Mouse (Mus musculus) liver, postnatal 0 days (tissue): ENCODE measurements around the gene Olfr527. TPM values are rescaled to one million over a fixed set of nuclear protein-coding genes. Genes with fewer than 3 reads are reported as not detected.

Experiments
- ATAC-seq: fragments of 200-750 bp; cut with Nextera tagmentation; 2 replicates; pipeline ENCODE4 v1.8.0; 2017; ENCODE audit warnings: mild to moderate bottlenecking, moderate library complexity
- DNase-seq: peaks from one replicate; pipeline ENCODE4 v3.0.0-alpha.2; 2016
- H3K27ac ChIP-seq: fragments of 300-500 bp; sonication (generic); 2 replicates; pipeline ENCODE4 v1.5.1; 2014; ENCODE audit warnings: antibody characterized with exemption, moderate library complexity, mild to moderate bottlenecking, low read depth
- H3K27me3 ChIP-seq: fragments of 300-500 bp; sonication (generic); 2 replicates; pipeline ENCODE4 v1.6.1; 2014; ENCODE audit warnings: low read length, control low read depth, mixed read lengths; ENCODE audit not compliant: insufficient read depth
- H3K36me3 ChIP-seq: fragments of 300-500 bp; sonication (generic); replicated peaks from 2 replicates; pipeline ENCODE4 v1.6.1; 2014; ENCODE audit warnings: mild to moderate bottlenecking, control low read depth, low read length, moderate library complexity, mixed read lengths; ENCODE audit not compliant: insufficient read depth
- H3K4me1 ChIP-seq: fragments of 300-500 bp; sonication (generic); 2 replicates; pipeline ENCODE4 v1.6.1; 2014; ENCODE audit warnings: antibody characterized with exemption, mild to moderate bottlenecking, control low read depth; ENCODE audit not compliant: insufficient read depth
- H3K4me2 ChIP-seq: fragments of 300-500 bp; sonication (generic); 2 replicates; pipeline ENCODE4 v1.6.1; 2014; ENCODE audit warnings: low read depth, mild to moderate bottlenecking, low read length, moderate library complexity, mixed read lengths
- H3K4me3 ChIP-seq: fragments of 300-500 bp; sonication (generic); 2 replicates; pipeline ENCODE4 v1.5.1; 2014; ENCODE audit warnings: low read depth, low read length
- H3K9ac ChIP-seq: fragments of 300-500 bp; sonication (generic); replicated peaks from 2 replicates; pipeline ENCODE4 v1.6.1; 2014; ENCODE audit warnings: mild to moderate bottlenecking, moderate library complexity
- H3K9me3 ChIP-seq: fragments of 300-500 bp; sonication (generic); 2 replicates; pipeline ENCODE4 v1.6.1; 2016; ENCODE audit warnings: mild to moderate bottlenecking, control low read depth, low read length, mixed read lengths
- CTCF ChIP-seq: sonication (generic); IDR thresholded peaks from 2 replicates; pipeline ENCODE4 v1.5.1; 2016; ENCODE audit warnings: antibody characterized with exemption, low read depth
- EP300 ChIP-seq: IDR thresholded peaks from 2 replicates; pipeline ENCODE4 v1.6.1; 2016; ENCODE audit warnings: antibody characterized with exemption, low read depth, mild to moderate bottlenecking
- WGBS: fragments of 180-500 bp; shearing (Covaris S2); extraction: QIAGEN DNeasy Blood & Tissue Kit; methylation state at CpG from one replicate; pipeline ENCODE4 v1.1.7; 2014; ENCODE audit not compliant: insufficient replicate concordance; 5-methylcytosine and 5-hydroxymethylcytosine counted together
- polyA plus RNA-seq: library from polyadenylated mRNA; unstranded; fragments of >200 nt; fragmentation: Nextera tagmentation; extraction: Ambion mirVana; gene quantifications from 2 replicates; pipeline ENCODE4 v1.2.1, GENCODE M21; 2015

The Olfr527 gene
- not detected in 2 replicates for polyA plus RNA-seq

- Histone ChIP-seq H3K27ac (no peak within 1 kb of the TSS), H3K4me1 (no peaks in the 10 kb centered on the region), H3K36me3 (no peaks in the 10 kb centered on the region), H3K4me3 (no peak within 1 kb of the TSS), H3K9me3 (no peaks in the 10 kb centered on the region), H3K27me3 (no peaks in the 10 kb centered on the region), H3K9ac (no peak within 1 kb of the TSS), H3K4me2 (no peak within 1 kb of the TSS)
- ATAC-seq (no peak), DNase-seq (no peak)
- TF ChIP-seq CTCF (no peak), EP300 (no peak)
- 86% methylated on average over 2 of the region's 2 CpGs for WGBS
Measured at GRCm38 (mm10) chr7:140333717-140334116, at the start of gene Olfr527. TSS of gene Olfr527 (plus strand) at chr7:140334017.

GRCm38 (mm10) chr7:140295746-140296145 lies 38.1 kb upstream of the Olfr527 start:
- 90% methylated on average over 9 of the region's 9 CpGs for WGBS
- Histone ChIP-seq H3K4me3 (no peak overlapping the region), H3K9ac (no peak overlapping the region), H3K27ac (no peak overlapping the region), H3K27me3 (no peaks in the 10 kb centered on the region), H3K4me2 (no peak overlapping the region), H3K36me3 (no peaks in the 10 kb centered on the region), H3K9me3 (no peaks in the 10 kb centered on the region), H3K4me1 (no peaks in the 10 kb centered on the region)
- ATAC-seq (no peak), DNase-seq (no peak)
- TF ChIP-seq CTCF (no peak), EP300 (no peak)

- ATAC-seq: no peak
- Histone ChIP-seq H3K9ac (no peak overlapping the region), H3K27me3 (no peaks in the 10 kb centered on the region), H3K4me2 (no peak overlapping the region), H3K4me3 (no peak overlapping the region), H3K27ac (no peak overlapping the region), H3K36me3 (no peaks in the 10 kb centered on the region), H3K4me1 (no peaks in the 10 kb centered on the region), H3K9me3 (no peaks in the 10 kb centered on the region)
- TF ChIP-seq EP300 (no peak), CTCF (no peak)
- 66% methylated on average over 6 of the region's 6 CpGs for WGBS
- DNase-seq: no peak
Measured at GRCm38 (mm10) chr7:140296876-140297275, 36.9 kb upstream of the Olfr527 start.

GRCm38 (mm10) chr7:140299416-140299815 lies 34.4 kb upstream of the Olfr527 start:
- H3K36me3 ChIP-seq: no peaks in the 10 kb centered on the region
- no peaks in the 10 kb centered on the region for H3K27me3 ChIP-seq
- 77% methylated on average over 3 of the region's 3 CpGs for WGBS
- H3K4me2 ChIP-seq: no peak overlapping the region
- no peak for ATAC-seq
- H3K4me3 ChIP-seq: no peak overlapping the region
- H3K9me3 ChIP-seq: no peaks in the 10 kb centered on the region
- no peak overlapping the region for H3K27ac ChIP-seq
- TF ChIP-seq EP300 (no peak), CTCF (no peak)
- H3K9ac ChIP-seq: no peak overlapping the region
- DNase-seq: no peak
- H3K4me1 ChIP-seq: no peaks in the 10 kb centered on the region

- no peak overlapping the region for H3K27ac ChIP-seq
- no peak overlapping the region for H3K4me3 ChIP-seq
- H3K4me2 ChIP-seq: no peak overlapping the region
- no peaks in the 10 kb centered on the region for H3K36me3 ChIP-seq
- 82% methylated on average over 3 of the region's 3 CpGs for WGBS
- no peaks in the 10 kb centered on the region for H3K9me3 ChIP-seq
- no peak overlapping the region for H3K9ac ChIP-seq
- H3K27me3 ChIP-seq: no peaks in the 10 kb centered on the region
- TF ChIP-seq EP300: no peak
- no peak for TF ChIP-seq CTCF
- ATAC-seq (no peak), DNase-seq (no peak)
- H3K4me1 ChIP-seq: no peaks in the 10 kb centered on the region
Measured at GRCm38 (mm10) chr7:140319861-140320385, 13.9 kb upstream of the Olfr527 start.

GRCm38 (mm10) chr7:140320558-140320957 lies 13.3 kb upstream of the Olfr527 start, which contains the start of gene Olfr525:
TSS of gene Olfr525 (plus strand) at chr7:140320858.
- 38% methylated on average over 1 of the region's 1 CpGs for WGBS
- no peaks in the 10 kb centered on the region for H3K4me1 ChIP-seq
- H3K4me2 ChIP-seq: no peak within 1 kb of the TSS
- no peak within 1 kb of the TSS for H3K9ac ChIP-seq
- no peaks in the 10 kb centered on the region for H3K9me3 ChIP-seq
- DNase-seq (no peak), ATAC-seq (no peak)
- H3K36me3 ChIP-seq: no peaks in the 10 kb centered on the region
- H3K27me3 ChIP-seq: no peaks in the 10 kb centered on the region
- no peak within 1 kb of the TSS for H3K4me3 ChIP-seq
- no peak within 1 kb of the TSS for H3K27ac ChIP-seq
- TF ChIP-seq CTCF (no peak), EP300 (no peak)

- no peak for DNase-seq
- no peaks in the 10 kb centered on the region for H3K27me3 ChIP-seq
Measured at GRCm38 (mm10) chr7:140321135-140321534, 12.7 kb upstream of the Olfr527 start.

More at GRCm38 (mm10) chr7:140321135-140321534, 12.7 kb upstream of the Olfr527 start:
- Histone ChIP-seq H3K4me3 (no peak overlapping the region), H3K4me2 (no peak overlapping the region), H3K27ac (no peak overlapping the region), H3K9me3 (no peaks in the 10 kb centered on the region), H3K9ac (no peak overlapping the region), H3K36me3 (no peaks in the 10 kb centered on the region), H3K4me1 (no peaks in the 10 kb centered on the region)
- ATAC-seq: no peak
- TF ChIP-seq CTCF (no peak), EP300 (no peak)
